Mouse (Mus musculus): ENCODE measurements around the gene Tmed4.

DNA sequence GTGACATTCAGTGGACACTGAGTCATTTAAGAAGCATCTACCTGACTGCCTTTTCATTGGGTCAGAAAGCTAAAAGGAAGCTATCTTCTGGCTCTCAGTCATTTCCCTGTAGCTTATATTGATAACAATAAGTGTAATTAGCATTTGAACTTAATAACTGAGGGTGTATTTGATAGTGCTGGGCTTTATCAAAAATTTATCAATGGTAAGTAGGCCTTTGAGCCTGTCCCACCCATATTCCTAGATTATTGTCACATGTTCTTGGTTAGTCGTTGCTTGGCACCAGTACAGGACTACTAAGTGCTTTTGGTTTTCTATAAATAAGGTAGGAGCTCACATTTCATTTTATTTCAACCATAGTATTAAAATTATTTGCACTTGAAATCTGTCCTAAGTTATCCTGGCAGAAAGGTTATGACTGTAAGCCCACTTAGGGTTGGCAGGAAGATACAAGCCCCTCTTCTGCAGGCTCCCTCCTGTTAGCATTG lies 31.3 kb upstream of the Tmed4 start:
- TF ChIP-seq CTCF (conservative IDR thresholded peaks at IDR 0.05; ENCODE audit: low read length) (no peak), POU5F1 (IDR thresholded peaks at IDR 0.05; ENCODE audit: borderline replicate concordance, low read length) (no peak)

Data from E14TG2a.4 (cell line).